Mouse (Mus musculus) intestine, embryonic 15.5 days (tissue): ENCODE data around the gene Tbx21. TPM values are rescaled to one million over a fixed set of nuclear protein-coding genes. Genes with fewer than 3 reads are reported as not detected.
A peak's percentile ranks its signal among the peaks of the same experiment; 100 is the strongest.

Experiments
- ATAC-seq: fragments of 200-750 bp; cut with Nextera tagmentation; 2 replicates; pipeline ENCODE4 v1.8.0; 2017; ENCODE audit warnings: moderate TSS enrichment, moderate library complexity
- H3K27ac ChIP-seq: fragments of 300-500 bp; sonication (generic); 2 replicates; pipeline ENCODE4 v1.5.1; 2015; ENCODE audit warnings: mild to moderate bottlenecking, inconsistent platforms
- H3K27me3 ChIP-seq: fragments of 300-500 bp; sonication (generic); replicated peaks from 2 replicates; pipeline ENCODE4 v1.6.1; 2015; ENCODE audit warnings: inconsistent platforms
- H3K36me3 ChIP-seq: fragments of 300-500 bp; sonication (generic); 2 replicates; pipeline ENCODE4 v1.6.1; 2015; ENCODE audit warnings: inconsistent platforms
- H3K4me1 ChIP-seq: fragments of 300-500 bp; sonication (generic); replicated peaks from 2 replicates; pipeline ENCODE4 v1.6.1; 2015; ENCODE audit warnings: inconsistent platforms
- H3K4me2 ChIP-seq: fragments of 300-500 bp; sonication (generic); replicated peaks from 2 replicates; pipeline ENCODE4 v1.6.1; 2015; ENCODE audit warnings: mild to moderate bottlenecking, inconsistent platforms
- H3K4me3 ChIP-seq: fragments of 300-500 bp; sonication (generic); replicated peaks from 2 replicates; pipeline ENCODE4 v1.5.1; 2015; ENCODE audit warnings: inconsistent platforms
- H3K9ac ChIP-seq: fragments of 300-500 bp; sonication (generic); 2 replicates; pipeline ENCODE4 v1.6.1; 2015; ENCODE audit warnings: inconsistent platforms
- H3K9me3 ChIP-seq: fragments of 300-500 bp; sonication (generic); 2 replicates; pipeline ENCODE4 v1.6.1; 2016; ENCODE audit warnings: inconsistent platforms
- WGBS: fragments of 180-500 bp; shearing (Covaris S2); methylation state at CpG from one replicate; pipeline ENCODE4 v1.1.7; 2015; 5-methylcytosine and 5-hydroxymethylcytosine counted together
- polyA plus RNA-seq: library from polyadenylated mRNA; unstranded; fragments of >200 nt; fragmentation: Nextera tagmentation; extraction: Ambion mirVana; gene quantifications from 2 replicates; pipeline ENCODE4 v1.2.1, GENCODE M21; 2015

The Tbx21 gene
- polyA plus RNA-seq, 1 experiment from 2014 or later: 0.24 TPM

GRCm38 (mm10) chr11:97146724-97147123 lies 31.6 kb upstream of the Tbx21 start:
- 6% methylated on average over 8 of the region's 8 CpGs for whole genome bisulfite sequencing
- no peak overlapping the region for H3K27ac ChIP-seq
- no peaks in the 10 kb centered on the region for H3K9me3 ChIP-seq
- H3K4me2 ChIP-seq: peak overlapping the region; percentile 13; the same call in 1 of the 2 replicates
- H3K36me3 ChIP-seq: no peaks in the 10 kb centered on the region; the same call in 1 of the 2 replicates
- no peak overlapping the region for H3K9ac ChIP-seq
- no peak for ATAC-seq
- 0 out of 2 replicates have a peak, but pooled peaks cover 8% of the 10 kb centered on the region for H3K27me3 ChIP-seq
- H3K4me3 ChIP-seq: no peak overlapping the region
- peaks cover 29% of the 10 kb centered on the region for H3K4me1 ChIP-seq

GRCm38 (mm10) chr11:97145951-97146350 lies 30.8 kb upstream of the Tbx21 start:
- Histone ChIP-seq H3K9ac (no peak overlapping the region), H3K9me3 (no peaks in the 10 kb centered on the region), H3K27me3 (peaks cover 9% of the 10 kb centered on the region; the same call in 1 of the 2 replicates), H3K4me1 (peaks cover 26% of the 10 kb centered on the region), H3K36me3 (no peaks in the 10 kb centered on the region; the same call in 1 of the 2 replicates), H3K4me2 (no peak overlapping the region), H3K4me3 (no peak overlapping the region), H3K27ac (no peak overlapping the region)
- WGBS: 51% methylated on average over 9 of the region's 9 CpGs
- ATAC-seq: no peak

- H3K4me1 ChIP-seq: peaks cover 22% of the 10 kb centered on the region
- no peak overlapping the region for H3K27ac ChIP-seq
- H3K4me3 ChIP-seq: no peak overlapping the region
- no peak overlapping the region for H3K9ac ChIP-seq
- 54% methylated on average over 2 of the region's 2 CpGs for WGBS
- no peaks in the 10 kb centered on the region; the same call in 1 of the 2 replicates for H3K36me3 ChIP-seq
- no peaks in the 10 kb centered on the region for H3K9me3 ChIP-seq
- peaks cover 14% of the 10 kb centered on the region; the same call in 1 of the 2 replicates for H3K27me3 ChIP-seq
- ATAC-seq: no peak
- no peak overlapping the region for H3K4me2 ChIP-seq
Observed at GRCm38 (mm10) chr11:97145320-97145719, 30.2 kb upstream of the Tbx21 start.

DNA sequence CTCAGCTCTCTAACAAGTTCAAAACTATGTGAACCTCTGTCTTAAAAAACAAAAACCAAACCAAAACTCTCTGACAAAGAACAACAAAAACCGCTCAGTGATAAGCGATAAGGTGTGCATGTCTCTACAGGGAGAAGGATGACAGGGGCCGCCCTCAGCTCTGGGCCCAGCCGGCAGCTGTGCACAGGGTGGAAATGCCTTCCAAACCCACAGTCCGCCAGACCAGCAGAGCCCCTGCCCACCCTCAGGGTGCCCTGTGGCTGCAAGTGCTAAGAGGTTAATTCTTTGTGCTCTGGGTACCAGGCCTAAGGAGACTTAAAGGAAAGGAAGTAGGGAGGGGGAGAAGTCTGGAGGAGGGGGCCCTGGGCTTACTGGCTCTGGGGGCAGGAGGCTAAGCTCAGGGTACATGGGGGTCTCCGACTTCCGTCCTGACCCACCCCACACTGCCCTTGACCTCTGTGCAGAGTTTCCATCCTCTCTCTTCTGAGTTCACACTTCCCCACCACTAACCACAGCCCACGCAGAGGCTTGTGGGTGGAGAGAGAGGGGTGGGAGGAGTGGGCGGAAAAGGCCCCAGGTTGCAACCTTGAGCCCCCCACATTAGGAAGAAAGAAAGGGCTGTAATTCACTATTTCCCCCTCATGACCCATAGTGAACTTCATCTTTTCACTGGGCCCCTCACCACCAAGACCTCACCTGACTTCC lies 28.2 kb upstream of the Tbx21 start:
- Histone ChIP-seq H3K27me3 (peaks cover 30% of the 10 kb centered on the region), H3K9me3 (no peaks in the 10 kb centered on the region), H3K36me3 (no peaks in the 10 kb centered on the region; the same call in 1 of the 2 replicates), H3K27ac (no peak overlapping the region), H3K9ac (no peak overlapping the region), H3K4me1 (peaks cover 17% of the 10 kb centered on the region), H3K4me3 (no peak overlapping the region), H3K4me2 (no peak overlapping the region)
- WGBS: 71% methylated on average over 9 of the region's 9 CpGs
- ATAC-seq: no peak

- WGBS: 61% methylated on average over 8 of the region's 8 CpGs
- Histone ChIP-seq H3K27me3 (peaks cover 36% of the 10 kb centered on the region), H3K9ac (no peak overlapping the region), H3K4me2 (no peak overlapping the region), H3K4me1 (peaks cover 15% of the 10 kb centered on the region), H3K27ac (no peak overlapping the region), H3K9me3 (no peaks in the 10 kb centered on the region), H3K4me3 (no peak overlapping the region), H3K36me3 (no peaks in the 10 kb centered on the region; the same call in 1 of the 2 replicates)
- ATAC-seq: no peak
Observed at GRCm38 (mm10) chr11:97142159-97142608, 27.1 kb upstream of the Tbx21 start.

DNA sequence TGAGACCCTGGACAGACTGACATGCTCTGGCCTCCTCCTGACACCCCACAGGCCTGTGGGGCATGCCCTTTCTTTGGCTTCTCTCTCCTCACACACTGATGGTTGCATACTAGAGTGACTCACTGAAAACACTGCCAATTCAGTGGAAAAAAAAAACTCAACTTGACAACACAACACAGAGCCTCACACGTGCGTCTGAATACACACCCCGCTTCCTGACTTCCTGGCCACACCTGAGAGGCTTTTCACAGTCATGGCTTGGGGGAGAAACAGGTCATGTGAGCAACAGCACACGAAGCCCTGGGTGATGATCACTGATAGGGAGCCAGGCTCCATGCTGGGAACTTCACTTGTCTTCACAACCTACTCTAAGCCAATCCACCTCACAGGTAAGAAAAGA lies 25.7 kb upstream of the Tbx21 start:
- Histone ChIP-seq H3K36me3 (peaks cover 5% of the 10 kb centered on the region; the same call in 1 of the 2 replicates), H3K9me3 (no peaks in the 10 kb centered on the region), H3K27me3 (peaks cover 39% of the 10 kb centered on the region), H3K4me1 (peaks cover 10% of the 10 kb centered on the region; the same call in 1 of the 2 replicates), H3K4me2 (no peak overlapping the region), H3K27ac (no peak overlapping the region), H3K9ac (no peak overlapping the region), H3K4me3 (no peak overlapping the region)
- ATAC-seq: no peak
- WGBS: 62% methylated on average over 4 of the region's 4 CpGs

GRCm38 (mm10) chr11:97139256-97139655 lies 24.1 kb upstream of the Tbx21 start:
- ATAC-seq: no peak
- Histone ChIP-seq H3K4me1 (peaks cover 10% of the 10 kb centered on the region; the same call in 1 of the 2 replicates), H3K9ac (peak overlapping the region; percentile 1; the same call in 1 of the 2 replicates), H3K4me3 (peak overlapping the region; percentile 25), H3K36me3 (0 out of 2 replicates have a peak, but pooled peaks cover 5% of the 10 kb centered on the region), H3K27ac (no peak overlapping the region), H3K27me3 (peaks cover 38% of the 10 kb centered on the region), H3K4me2 (peak overlapping the region; percentile 59), H3K9me3 (no peaks in the 10 kb centered on the region)
- 29% methylated on average over 15 of the region's 15 CpGs for WGBS

DNA sequence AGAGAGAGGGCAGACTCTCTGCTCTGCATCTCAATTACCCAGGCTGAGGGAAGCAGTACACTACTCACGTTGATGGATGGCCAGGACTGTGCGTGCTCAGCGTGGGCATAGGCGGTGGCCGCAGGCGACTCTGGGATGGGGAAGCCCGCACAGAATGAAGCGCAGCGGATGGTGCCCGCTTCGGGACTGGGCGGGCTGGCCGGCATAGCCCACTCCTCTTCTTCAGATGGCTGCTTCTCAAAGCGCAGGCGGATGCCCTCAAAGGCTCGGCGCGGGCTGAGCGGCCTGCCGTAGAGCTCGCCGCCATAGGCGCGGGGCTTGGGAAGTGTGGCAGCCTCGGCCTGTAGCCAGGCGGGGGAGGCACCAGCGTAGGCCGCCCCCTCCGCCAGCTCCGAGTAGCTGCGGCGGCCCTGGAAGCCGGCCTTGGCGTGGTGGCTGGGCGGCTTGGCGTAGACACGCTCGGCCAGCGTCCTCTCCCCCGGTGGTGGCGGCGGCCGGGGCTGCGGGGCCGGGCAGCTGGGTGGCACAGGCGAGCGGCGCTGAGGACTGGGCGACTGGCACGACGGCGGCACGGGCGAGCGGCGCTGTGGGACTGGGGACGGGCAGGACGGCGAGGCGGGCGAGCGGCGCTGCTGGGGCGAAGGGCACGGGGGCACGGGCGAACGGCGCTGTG lies 23.6 kb upstream of the Tbx21 start:
- WGBS: 24% methylated on average over 67 of the region's 69 CpGs
- H3K36me3 ChIP-seq: 0 out of 2 replicates have a peak, but pooled peaks cover 5% of the 10 kb centered on the region
- H3K27me3 ChIP-seq: peaks cover 38% of the 10 kb centered on the region
- H3K9me3 ChIP-seq: no peaks in the 10 kb centered on the region
- no peak overlapping the region for H3K27ac ChIP-seq
- 0 out of 2 replicates have a peak, but pooled peaks have one; percentile 24 for ATAC-seq
- H3K9ac ChIP-seq: peak overlapping the region; percentile 1; the same call in 1 of the 2 replicates
- peak overlapping the region; percentile 59 for H3K4me2 ChIP-seq
- peak overlapping the region; percentile 25 for H3K4me3 ChIP-seq
- H3K4me1 ChIP-seq: peaks cover 10% of the 10 kb centered on the region; the same call in 1 of the 2 replicates

DNA sequence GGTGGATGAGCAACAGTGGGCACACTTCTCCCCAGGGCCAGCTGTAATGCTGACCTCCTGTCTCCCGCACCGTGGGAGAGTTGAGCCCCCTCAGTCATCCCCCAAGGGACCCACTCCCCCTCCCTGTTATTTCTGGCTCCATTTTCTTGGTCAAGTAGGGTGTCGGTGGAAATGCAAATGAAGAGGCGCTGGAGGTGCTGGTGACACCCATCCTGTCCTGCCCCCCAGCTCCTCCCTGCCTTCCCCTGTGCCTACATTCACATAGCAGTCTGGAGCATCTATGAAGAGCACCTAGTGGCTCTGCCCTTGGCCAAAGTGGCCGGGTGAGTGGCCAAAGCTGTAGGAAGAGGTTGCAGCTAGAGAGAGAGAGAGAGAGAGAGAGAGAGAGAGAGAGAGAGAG lies 18.1 kb upstream of the Tbx21 start:
- Histone ChIP-seq H3K9ac (no peak overlapping the region), H3K27me3 (peaks cover 25% of the 10 kb centered on the region), H3K4me1 (no peaks in the 10 kb centered on the region), H3K4me3 (no peak overlapping the region), H3K9me3 (no peaks in the 10 kb centered on the region), H3K4me2 (no peak overlapping the region), H3K27ac (no peak overlapping the region), H3K36me3 (0 out of 2 replicates have a peak, but pooled peaks cover 5% of the 10 kb centered on the region)
- WGBS: 58% methylated on average over 5 of the region's 5 CpGs
- ATAC-seq: no peak

DNA sequence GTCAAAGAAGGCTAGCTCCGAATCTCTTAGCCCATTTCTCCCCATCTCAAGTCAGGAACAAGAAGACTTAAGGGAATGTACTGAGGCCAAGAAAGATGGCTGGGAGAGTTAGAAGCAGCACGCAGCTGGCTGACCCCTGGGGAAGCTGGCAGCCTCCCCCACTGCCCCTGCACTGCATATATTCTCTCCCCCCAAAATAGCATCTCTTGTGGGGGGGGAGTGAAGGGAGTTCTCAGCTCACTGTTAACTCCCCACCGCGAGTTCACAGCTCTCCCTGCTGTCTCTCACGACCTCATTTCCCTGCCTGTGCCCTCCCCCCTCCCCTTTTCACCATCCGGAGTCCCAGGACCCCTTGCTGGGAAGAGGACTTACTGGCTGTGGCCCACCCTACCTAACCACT lies 17.1 kb upstream of the Tbx21 start:
- no peak overlapping the region for H3K4me2 ChIP-seq
- no peak for ATAC-seq
- WGBS: 16% methylated on average over 6 of the region's 6 CpGs

GRCm38 (mm10) chr11:97131683-97132082 lies 16.6 kb upstream of the Tbx21 start:
- no peak overlapping the region for H3K4me2 ChIP-seq
- H3K4me1 ChIP-seq: peaks cover 2% of the 10 kb centered on the region; the same call in 1 of the 2 replicates
- no peak for ATAC-seq
- H3K4me3 ChIP-seq: no peak overlapping the region
- 71% methylated on average over 2 of the region's 2 CpGs for WGBS
- H3K36me3 ChIP-seq: 0 out of 2 replicates have a peak, but pooled peaks cover 2% of the 10 kb centered on the region
- H3K27me3 ChIP-seq: peaks cover 16% of the 10 kb centered on the region
- H3K9ac ChIP-seq: no peak overlapping the region
- H3K27ac ChIP-seq: no peak overlapping the region
- H3K9me3 ChIP-seq: no peaks in the 10 kb centered on the region

More for the DNA sequence above, 17.1 kb upstream of the Tbx21 start:
- Histone ChIP-seq H3K36me3 (0 out of 2 replicates have a peak, but pooled peaks cover 5% of the 10 kb centered on the region), H3K27me3 (peaks cover 20% of the 10 kb centered on the region), H3K4me3 (no peak overlapping the region), H3K9me3 (no peaks in the 10 kb centered on the region), H3K27ac (no peak overlapping the region), H3K9ac (no peak overlapping the region), H3K4me1 (no peaks in the 10 kb centered on the region; the same call in 1 of the 2 replicates)

DNA sequence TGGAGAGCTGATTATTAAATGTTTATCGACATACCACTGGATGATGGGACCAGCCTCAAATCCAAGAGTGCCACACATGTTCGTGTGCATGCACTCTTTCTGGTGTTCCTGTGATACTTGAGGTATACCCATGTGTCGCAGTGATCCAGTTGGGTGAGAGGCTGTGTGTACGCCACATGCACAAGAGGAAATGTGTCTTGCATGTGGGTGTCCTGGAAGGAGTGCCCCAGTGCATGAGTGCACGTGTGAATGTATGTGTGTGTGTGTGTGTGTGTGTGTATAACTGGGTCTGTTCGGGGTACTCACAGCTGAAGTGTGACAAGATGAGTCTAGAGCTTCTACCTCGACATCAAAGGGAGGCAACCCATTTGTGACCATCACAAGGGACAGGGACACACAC lies 15.2 kb upstream of the Tbx21 start:
- no peak overlapping the region for H3K4me2 ChIP-seq
- H3K4me3 ChIP-seq: no peak overlapping the region
- H3K9ac ChIP-seq: no peak overlapping the region
- peaks cover 16% of the 10 kb centered on the region for H3K27me3 ChIP-seq
- H3K4me1 ChIP-seq: peaks cover 4% of the 10 kb centered on the region; the same call in 1 of the 2 replicates
- no peaks in the 10 kb centered on the region for H3K36me3 ChIP-seq
- 72% methylated on average over 7 of the region's 7 CpGs for WGBS
- ATAC-seq: no peak
- H3K27ac ChIP-seq: no peak overlapping the region
- no peaks in the 10 kb centered on the region for H3K9me3 ChIP-seq
